Mouse (Mus musculus) thymus, postnatal 0 days (tissue): ENCODE results near the gene Aldh3a1. TPM values are rescaled to one million over a fixed set of nuclear protein-coding genes. Genes with fewer than 3 reads are reported as not detected.

Experiments used
- DNase-seq: peaks from one replicate; pipeline ENCODE4 v3.0.0-alpha.2; 2015; ENCODE audit warnings: low spot score
- polyA plus RNA-seq: library from polyadenylated mRNA; unstranded; fragments of >200 nt; fragmentation: Nextera tagmentation; extraction: Ambion mirVana; gene quantifications from 2 replicates; pipeline ENCODE4 v1.2.1, GENCODE M21; 2015

The Aldh3a1 gene
- polyA plus RNA-seq, 1 experiment from 2014 or later: 1.6 TPM

DNA sequence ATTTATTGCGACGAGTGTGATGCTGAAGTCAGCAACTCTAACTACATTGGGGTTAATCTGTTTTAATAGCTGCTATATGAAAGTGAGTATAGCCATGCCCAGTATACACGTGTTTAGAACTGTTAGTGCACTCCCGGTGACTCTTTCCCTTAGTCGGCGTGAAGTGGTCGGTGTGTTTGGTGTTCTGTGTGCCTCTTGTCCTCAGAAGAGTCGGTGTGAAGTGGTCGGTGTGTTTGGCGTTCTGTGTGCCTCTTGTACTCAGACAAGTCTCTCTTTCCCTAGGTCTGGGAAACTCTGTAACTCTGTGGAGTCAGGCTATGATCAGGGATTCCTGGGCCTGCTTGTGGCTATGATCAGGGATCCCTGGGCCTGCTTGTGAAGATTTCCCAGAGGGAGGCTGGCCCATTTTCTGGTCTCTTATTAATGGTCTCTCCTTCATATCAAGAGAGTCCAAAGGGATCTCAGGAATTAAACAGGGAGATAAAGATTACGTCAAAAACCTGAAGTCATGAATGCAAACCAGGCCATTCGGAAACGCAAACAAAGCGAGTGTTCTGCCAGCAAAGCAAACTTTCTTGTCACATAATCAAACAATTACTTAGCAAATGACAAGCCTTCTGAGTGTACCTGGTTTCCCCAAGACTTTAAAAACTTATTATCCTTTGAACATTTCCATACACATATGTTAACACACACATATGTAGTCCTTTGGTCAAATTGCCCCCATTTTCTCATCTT is 10.6 kb upstream of the Aldh3a1 start:
- no peak for DNase-seq

DNA sequence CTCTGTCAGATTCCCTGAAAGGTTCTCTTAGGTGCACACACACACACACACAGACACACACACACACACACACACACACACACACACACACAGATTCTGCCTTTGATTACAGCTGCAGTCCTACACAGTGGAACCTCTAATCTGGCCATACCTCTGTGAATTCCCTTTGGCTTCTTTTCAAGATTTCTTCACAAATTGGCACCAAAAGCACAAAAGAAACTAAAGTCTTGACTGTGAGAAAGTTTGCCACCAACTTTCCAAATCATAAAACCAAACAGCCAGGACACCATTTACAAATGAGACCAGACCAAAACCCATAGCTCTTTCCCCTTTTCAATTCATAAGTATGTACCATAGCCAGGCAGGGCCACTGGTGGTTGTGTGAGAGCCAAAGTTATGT is 9.4 kb upstream of the Aldh3a1 start:
- DNase-seq: no peak

DNA sequence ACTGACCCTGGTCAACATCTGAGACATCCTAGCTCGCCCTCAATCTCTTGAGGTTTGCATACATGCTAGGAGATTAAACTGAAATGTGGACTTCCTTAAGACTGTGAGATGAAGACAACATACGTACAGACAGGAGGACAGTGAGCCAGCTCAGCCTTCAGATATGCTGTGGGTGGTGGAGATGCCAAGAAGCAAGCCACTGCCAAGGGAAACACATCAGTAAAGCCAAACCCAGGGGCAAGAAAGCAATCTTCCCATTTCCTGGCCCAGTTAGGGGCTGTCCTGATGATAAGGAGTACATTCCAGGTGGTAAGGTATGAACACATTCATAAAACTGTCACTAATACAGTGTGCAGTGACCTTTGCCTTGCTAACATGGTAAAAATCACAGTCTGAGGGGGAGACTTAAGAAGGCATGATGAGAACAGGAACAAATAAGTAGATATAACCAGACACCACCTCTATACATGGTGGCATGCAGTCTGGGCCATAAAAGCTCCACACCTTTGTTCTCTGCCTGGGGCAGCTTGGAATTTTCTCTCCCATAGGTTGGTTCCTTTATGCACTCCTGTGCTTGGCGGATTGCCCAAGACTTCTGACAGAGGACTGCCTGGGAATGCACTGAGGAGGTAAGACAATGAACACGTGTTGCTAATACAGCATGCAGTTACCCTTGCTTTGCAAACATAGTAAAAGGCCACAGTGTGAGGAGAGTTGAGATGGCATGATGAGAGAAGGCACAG is 7.5 kb upstream of the Aldh3a1 start:
- DNase-seq: no peak

DNA sequence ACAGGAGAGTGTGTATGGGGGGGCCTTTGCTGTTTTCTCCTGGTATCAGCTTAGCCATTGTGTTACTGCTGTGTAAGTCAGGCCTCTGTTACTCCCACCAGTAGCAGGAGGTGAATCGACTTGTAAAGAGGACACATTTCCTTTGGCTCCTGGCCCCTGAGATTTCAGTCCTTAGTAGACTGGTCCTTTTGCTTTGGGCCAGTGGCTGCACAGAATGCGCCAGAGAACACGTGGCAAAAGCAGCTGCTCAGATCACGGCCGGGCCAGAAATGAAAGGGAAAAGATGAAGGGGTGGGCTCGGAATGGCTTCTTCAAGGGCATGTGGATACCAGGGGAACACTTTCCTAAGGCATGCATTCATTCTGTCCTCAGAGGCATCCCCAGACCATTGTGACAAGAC is 5.2 kb upstream of the Aldh3a1 start:
- DNase-seq: no peak

DNA sequence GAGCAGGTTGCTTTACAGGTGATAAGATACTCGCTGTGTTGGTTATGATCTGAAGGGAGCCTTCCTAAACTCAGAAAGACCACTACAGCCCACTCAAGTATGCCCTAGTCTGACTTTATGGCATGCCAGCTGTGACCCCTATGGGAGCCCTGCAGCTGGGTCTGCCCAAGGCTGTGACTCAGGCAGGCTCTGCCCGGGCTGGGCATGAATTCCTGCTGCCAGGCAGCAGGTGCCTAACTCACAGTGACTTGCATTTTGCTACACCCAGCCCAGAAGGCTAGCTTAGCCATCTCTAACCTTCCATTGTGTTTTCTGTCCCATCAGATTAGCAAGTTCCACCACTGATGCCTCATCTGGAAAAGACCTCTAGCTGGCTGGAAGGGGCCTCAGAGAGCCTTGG is 4.5 kb upstream of the Aldh3a1 start:
- no peak for DNase-seq

DNA sequence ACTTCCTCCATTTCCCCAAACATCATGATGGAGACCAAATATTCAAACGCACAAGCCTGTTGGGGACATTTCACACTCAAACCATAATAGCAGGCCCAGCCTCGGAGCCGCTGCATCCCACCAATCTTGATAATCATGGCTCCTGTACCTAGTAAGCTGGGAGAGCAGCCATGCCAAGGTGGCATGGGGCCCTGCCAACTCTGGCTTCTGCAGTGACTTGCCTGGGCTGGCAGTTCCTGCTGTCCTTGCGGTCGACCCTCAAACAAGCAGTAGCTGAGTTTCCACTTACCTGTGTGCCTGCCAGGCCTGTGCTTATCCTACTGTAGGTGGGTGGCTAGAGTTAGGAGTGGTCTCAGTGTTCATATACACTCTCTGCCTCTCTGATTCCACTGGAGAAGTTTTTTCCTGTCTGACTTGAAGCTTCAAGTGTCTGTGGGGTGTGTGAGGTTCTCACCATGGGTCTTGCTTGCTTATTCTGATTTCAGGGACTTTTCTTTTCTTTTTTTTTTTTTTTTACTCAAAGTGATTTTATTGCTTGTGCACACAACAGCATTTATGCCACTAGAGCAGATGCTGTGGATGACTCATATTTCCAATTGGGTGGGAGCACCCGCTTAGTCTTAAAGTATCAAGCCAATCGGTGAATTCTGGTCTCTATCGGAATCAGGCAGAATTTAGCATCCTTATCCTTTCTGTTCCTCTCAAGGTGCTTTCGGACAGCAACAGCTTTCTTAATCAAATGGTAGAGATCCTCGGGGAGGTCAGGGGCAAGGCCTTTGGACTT is 2.0 kb upstream of the Aldh3a1 start:
- no peak for DNase-seq

DNA sequence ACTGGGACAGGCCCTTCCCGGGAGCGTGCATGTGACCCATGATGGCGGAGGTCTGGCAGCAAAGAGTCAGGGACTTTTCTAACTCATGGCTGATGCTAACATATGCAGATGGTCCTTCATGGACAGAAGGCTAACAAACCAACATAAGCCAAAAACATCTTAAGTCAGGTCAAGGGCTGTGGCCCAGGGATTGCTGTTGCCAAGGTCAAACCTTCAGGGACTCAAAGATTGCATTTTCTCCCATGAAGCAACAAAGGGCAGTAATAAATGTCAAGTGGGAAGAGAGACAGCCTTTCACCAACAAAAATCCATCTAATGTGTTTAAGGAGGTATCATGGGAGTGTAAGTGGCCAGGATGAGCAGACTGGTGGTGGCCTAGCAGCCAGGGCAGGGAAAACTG is 1.2 kb upstream of the Aldh3a1 start:
- DNase-seq: no peak

DNA sequence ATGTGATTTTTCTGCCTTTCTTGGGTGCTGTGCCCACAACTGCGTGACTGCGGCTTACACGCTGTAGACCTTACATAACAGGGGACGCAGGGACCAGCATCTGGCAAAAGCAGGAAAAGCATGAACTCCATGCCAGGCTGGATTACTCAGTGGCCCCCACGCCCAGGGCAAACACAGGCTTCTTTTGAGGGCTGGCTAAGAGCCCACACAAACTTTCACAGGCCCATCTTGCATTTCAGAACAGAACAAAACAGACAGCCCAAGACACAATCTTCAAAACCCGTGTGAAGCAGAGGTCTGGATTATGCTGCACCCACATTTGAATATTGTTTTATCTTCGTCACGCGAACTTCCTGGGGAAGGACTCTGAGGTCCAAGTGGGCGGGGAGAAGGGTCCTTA is 979 bp downstream of the Aldh3a1 start:
- no peak for DNase-seq

DNA sequence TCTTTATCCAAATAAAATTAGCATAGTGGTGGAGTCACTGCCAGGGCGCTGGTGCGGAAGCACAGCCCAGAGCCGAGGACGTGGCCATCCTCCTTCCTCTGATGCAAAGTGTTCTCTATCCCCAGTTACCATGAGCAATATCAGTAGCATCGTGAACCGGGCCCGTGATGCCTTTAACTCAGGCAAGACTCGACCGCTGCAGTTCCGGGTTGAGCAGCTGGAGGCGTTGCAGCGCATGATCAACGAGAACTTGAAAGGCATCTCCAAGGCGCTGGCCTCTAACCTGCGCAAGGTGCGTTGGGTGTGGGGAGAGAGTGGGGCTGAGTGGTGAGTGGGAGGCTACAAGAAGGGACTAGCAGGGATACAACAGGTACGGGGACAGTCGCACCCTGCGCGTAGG is 4.8 kb downstream of the Aldh3a1 start:
- DNase-seq: peak; percentile 29

DNA sequence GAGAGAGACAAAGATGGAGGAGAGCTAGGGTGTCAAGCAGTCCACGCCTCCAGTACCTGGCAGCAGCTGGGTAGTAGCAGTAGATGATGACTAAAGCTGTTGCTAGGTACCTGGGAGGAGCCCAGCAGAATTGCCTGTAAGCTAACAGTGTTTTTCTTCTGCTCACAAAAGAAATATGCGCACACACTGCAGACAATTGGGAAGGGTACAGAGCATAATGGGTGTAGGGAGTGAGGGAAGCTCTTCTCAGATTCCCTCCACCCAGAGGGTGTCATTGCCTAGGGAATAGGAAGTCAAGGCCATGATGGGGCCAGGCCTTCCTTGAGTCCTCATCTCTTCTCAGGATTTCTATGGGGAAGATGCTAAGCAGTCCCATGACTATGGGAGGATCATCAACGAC is 8.6 kb downstream of the Aldh3a1 start:
- DNase-seq: no peak

DNA sequence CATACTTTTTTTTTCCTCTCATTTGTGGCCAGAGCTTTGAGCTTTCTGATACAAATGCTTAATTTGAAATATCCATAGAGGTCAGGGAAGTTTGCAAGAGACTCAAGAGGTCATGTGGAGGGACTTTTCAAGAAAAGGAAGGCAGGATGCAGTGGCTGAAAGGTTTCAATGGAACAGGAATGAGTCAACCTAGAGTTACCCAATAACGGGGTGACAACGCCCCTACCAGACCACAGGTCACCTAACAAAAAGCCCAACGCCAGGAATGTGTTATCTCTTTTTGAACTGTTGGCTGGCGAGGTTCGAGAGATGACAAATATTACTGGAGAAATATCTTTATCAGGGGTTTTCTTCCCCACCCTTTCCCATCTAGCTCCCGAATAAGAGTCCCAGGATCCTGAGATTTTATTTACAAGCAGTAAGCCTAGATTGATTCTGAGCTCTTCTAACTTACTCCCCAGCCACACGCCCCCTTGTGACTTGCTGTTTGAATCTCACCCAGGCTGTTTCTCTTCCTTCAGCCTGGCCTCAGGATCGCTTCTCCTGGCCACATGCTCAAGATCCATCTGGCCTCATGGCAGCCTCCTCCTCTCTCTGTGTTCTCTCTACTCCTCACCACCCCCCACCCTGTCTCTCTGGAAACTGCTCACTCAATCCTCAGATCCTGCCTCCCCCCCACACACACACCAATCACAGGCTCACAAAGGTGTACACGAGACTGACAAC is 13.0 kb downstream of the Aldh3a1 start:
- DNase-seq: no peak

DNA sequence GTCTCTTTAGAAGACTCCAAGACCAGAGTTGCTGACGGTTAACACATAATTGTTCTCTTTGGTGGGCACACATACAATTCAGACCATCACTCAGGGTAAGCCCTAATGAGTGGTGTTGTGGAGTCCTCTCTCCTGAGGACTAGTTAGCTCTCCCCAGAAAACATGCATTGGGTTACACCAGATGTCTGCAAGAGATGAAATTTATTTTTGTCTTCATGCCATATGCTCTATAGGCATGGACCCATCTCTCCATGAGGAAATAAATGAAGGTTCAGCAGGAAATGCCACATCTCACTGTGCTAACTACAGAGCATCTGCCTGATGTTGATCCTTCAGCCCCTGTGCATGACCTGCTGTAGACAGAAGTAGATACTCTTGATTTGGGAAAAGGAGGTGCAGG is 14.7 kb downstream of the Aldh3a1 start:
- no peak for DNase-seq

DNA sequence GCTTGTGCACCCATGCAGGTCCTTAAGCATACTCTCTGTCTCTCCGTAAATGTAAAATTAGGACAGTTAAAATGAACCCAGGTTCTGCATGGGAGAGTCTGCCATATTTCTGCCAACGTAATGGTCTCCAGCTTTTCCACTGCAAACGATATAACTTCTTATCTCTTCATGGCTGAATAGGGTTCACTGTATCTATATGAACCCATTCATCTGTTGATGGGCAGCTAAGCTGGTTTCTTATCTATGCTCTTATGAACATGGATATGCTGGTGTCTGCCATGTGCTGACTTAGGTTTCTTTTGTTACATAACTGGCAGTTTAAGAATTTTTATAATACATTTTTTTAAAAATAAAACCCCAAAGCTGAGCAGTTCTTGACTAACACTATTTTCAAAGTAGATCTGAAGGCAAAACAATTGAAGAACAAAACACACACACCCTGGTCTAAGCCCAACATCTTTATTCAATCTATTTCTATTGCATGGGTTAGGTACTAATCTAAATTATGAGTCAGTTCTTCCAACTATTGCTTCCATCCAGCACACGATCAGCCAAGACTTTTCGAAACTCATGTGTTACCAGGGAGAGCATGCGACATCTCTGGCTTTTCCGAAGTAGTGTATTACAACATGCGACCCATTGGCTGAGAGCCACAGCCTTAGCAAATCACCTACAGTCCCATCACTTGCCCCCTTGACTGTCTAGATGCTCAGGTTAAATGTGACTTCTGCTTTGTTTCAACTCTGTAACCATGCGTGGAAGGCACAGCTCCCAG is 15.8 kb downstream of the Aldh3a1 start:
- DNase-seq: no peak

DNA sequence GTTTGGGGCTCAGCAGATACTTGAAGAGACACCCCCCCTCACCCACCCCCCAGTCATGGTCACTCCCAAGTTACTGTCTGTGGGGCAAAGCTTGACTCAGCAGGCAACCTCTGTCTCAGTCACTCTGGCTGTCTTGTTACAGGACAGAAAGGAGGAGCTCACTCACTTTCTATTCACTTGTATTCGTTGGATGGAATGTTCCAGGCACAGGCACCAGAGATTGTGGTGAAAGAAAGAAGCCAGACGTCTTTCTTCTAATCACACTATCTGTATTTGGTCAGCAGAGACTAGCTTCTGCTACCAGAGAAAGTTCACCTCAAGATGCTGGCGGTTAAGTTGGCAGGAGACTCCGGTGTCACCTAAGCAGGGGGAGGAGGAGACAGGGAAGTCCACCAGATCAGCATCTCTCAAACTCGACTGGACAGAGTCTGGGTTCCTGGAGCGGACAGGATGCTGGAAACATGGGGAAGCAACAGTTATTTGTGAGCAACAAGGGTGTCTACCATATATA is 17.0 kb downstream of the Aldh3a1 start:
- no peak for DNase-seq

DNA sequence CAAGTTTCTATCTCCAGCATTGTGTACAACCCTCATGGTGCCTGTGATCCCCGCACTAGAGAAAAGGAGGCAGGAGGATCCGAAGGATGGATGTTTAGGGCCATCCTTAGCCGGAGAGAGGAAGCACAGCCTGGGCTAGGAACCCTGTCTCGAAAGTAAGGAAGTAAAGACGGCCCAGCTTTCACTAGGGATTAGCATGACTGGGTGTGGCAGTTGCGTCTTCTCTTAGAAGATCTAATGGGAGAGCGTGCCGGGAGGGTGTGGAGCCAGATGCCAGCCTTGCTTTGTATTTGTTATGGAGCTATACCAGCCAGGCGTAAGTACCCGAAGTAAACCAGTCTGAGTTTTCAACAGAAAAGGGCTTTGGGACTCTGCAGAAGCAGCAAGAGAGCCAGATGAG is 17.6 kb downstream of the Aldh3a1 start:
- DNase-seq: no peak

DNA sequence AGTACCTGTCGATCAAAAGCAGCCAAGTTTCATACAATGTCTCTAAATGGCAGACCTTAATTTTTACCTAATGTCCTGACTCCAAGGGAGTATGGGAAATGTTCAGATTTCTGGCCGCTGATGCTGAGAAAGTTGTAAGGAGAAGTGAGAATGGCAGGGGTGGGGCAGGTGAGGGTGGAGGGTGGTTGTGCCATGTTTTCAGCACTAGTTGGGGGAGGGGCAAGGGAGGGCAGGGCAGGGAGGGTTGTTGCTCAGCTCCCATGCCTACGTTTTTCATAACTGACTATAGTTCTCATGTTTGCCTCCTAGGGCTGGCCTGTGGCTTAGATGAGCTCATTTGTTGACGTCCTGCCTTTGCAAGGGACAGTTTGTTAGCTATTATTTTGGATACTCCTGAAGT is 18.2 kb downstream of the Aldh3a1 start:
- no peak for DNase-seq

DNA sequence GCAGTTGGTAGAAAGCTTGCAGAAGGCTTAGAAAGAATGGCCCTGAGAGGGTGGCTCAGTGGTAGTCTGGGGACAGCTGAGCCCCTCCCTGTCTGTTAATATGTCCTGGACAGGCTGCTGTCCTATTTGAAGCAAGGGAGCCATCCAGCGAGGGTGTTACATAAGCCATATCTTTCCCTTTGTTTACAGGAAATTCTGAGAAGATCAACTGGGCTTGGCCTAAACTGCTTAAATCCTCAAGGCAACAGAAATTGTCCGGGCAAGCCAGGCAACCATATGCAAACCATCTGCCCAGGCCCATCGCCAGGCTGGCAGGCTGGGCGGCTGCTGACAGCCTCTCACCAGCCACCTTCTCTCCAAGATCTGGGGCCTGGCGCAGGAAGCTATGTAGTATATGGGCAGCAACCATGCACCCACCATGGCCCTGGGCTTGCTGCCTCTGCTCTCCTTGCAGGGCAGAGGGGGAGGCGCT is 18.6 kb downstream of the Aldh3a1 start:
- no peak for DNase-seq

DNA sequence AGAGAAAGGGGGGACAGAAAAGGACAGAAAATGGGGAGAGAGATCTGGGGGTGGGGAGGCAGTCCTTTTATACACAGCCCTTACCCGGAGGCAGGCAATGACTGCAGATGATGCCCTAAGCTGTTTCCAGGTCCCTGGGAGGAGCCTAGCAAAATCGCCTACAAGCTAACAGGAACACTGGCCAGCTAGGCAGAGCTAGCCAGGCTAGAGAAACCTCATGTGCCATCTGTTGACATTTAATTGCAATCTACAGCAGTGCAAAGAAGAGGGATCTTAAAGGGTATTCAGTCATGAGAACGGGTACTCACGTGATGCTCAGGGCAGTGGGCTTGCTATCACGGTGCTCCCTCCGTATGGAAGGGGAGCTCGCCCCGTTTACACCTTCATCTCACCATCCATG is 20.5 kb downstream of the Aldh3a1 start:
- DNase-seq: no peak

DNA sequence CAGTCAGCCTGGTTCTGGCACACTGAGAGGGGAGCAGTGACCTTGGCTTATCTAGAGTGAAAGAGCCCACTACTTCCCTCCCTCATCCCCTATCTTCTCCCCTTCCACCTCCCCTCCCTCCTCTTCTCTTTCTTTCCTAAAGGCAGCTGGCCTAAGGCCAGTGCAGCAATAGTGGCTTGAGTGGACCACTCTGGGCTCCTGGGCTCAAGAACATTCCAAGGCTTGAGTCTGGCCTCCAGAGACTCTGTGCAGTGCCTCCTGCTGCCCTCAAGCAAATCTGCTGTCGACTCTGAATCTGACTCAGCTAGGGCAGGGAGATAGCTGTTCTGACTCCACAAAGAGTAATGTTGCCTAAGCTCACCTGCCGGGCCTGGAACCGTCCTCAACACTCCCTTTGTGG is 21.1 kb downstream of the Aldh3a1 start:
- no peak for DNase-seq

DNA sequence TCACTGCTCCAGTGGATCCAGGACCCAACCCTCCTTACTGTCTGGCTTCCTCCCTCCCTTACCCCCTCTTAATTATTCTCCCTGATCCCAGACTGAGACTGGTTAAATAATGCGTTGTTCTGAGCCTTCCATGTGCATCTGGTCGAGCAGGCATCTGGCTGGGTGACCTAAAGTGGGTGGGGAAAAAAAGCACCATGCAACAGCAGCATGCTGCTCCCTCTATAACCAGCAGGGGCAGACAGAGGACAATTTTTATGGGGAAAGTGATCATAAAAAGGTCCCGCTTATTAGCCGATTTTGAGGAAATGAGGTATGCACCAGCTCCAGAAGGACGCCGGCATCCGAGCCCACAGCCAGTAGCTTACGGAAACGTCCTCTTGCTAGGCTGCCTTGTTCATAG is 24.0 kb downstream of the Aldh3a1 start:
- peak; percentile 43 for DNase-seq

DNA sequence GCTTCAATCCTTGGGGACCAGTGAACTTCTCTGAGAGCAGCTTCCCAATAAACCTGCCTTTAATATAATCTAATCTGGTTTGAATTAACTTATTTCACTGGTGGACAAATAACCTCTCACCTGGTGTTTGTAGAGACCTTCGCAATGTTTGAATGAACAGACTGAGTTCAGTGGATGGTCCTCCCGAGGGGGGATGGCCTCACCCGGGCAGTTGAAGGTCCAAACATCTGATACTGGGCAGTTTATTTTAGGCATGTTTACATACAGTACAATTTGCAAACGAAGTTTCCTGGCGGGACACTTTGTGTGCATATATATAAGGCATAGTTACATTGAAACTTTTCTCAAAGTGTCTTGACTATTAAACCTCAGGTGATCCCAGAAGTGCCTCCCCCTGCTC is 26.8 kb downstream of the Aldh3a1 start:
- DNase-seq: no peak
